Mouse (Mus musculus) cortical plate, adult 2 months (tissue): Measurements from ENCODE around the gene Ino80d.

ENCODE experiments used
- CTCF ChIP-seq: fragments of 200-500 bp; IDR thresholded peaks from 2 replicates; pipeline ENCODE4 v1.5.1; 2011; ENCODE audit warnings: mild to moderate bottlenecking, control low read depth, low read length; ENCODE audit not compliant: insufficient read depth; ENCODE audit errors: extremely low read depth
- POLR2A ChIP-seq: fragments of 200-500 bp; IDR thresholded peaks from 2 replicates; pipeline ENCODE4 v1.6.1; 2011; ENCODE audit warnings: mild to moderate bottlenecking, low read length, control low read depth; ENCODE audit not compliant: insufficient read depth; ENCODE audit errors: extremely low read depth

DNA sequence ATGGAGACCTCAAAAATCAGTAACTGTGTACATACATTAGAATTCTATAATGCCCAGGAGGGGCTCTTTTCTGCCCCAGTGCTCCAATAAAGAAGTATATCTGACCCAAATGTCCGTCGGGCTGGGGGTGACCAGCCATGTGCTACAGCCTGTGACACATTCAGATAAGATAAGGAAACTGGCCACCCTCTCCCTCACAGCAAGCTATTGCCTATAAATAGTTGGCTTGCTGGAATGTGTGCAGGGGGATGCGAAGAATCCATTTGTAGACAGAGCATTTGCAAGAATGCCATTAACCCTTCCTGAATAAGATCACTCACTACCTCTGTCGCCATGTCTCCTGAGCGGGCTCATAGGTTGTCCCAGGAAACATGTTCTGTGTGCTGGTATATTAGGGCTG, 121.8 kb downstream of the Ino80d start:
- TF ChIP-seq POLR2A, result no peak
- TF ChIP-seq CTCF, result no peak
